12 mouse cellular contexts compared by ENCODE assay signal in the genomic region with DNA sequence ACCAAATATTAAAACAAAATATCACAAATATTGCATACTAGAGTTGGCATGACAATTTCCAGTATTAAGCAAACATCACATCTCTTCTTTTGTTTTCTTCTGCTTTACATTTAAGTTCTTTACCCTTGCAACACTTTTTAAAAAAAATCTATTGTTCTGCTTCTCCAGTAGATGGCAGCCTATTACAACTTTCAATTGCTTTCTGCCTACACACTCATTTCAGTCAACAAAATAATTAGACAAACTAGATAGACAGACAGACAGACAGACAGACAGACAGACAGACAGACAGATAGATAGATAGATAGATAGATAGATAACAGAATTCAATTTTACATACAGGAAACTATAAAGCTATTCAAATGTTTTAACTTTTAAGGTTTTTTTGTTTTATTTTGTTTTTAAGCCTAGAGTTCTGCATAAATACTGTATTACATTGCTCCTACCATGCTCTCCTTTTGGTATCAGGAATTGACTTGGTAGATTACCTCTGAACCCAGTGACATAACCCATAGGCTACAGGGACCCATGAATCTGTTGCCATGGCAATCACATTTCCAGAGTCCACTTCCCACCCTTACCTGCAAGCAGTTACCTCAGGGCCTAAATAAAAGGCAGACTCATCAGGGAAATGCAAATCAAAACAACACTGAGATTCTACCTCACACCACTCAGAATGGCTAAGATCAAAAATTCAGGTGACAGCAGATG. TPM values are rescaled to one million over a fixed set of nuclear protein-coding genes. Genes with fewer than 3 reads are reported as not detected.
DNase-seq lines count a peak whose midpoint lies in the region; ATAC-seq lines count a peak whose summit lies in the region.
"Had no signal": no experiment of that assay in that cellular context is flagged by ENCODE, and none has a peak within 500 bp of the region (broad histone marks: within the 10 kb centered on the region; RNA-seq: fewer than 3 reads in every experiment).

No protein-coding gene starts in this region.

- H3K9ac ChIP-seq in hindbrain, embryonic 11.5 days (ENCODE audit: low read depth, low read length), result no peak overlapping the region
- H3K9ac ChIP-seq in midbrain, embryonic 12.5 days (replicated peaks), result no peak overlapping the region
- H3K9ac ChIP-seq in midbrain, embryonic 16.5 days (ENCODE audit: low read depth, low read length), result no peak overlapping the region
- H3K9ac ChIP-seq: heart, embryonic 15.5 days; limb, embryonic 15.5 days had no signal

- H3K36me3 ChIP-seq in hindbrain, embryonic 11.5 days (ENCODE audit: control insufficient read depth, insufficient read depth, low read length), result no peaks in the 10 kb centered on the region
- H3K36me3 ChIP-seq in hindbrain, embryonic 10.5 days, result no peaks in the 10 kb centered on the region
- no peaks in the 10 kb centered on the region for H3K36me3 ChIP-seq in midbrain, embryonic 12.5 days
- H3K36me3 ChIP-seq in midbrain, embryonic 16.5 days (ENCODE audit: control insufficient read depth, insufficient read depth, low read length), result no peaks in the 10 kb centered on the region
- H3K36me3 ChIP-seq: heart, embryonic 15.5 days; limb, embryonic 15.5 days had no signal

- H3K4me2 ChIP-seq in hindbrain, embryonic 11.5 days (replicated peaks; ENCODE audit: low read depth, low read length), result no peak overlapping the region
- H3K4me2 ChIP-seq in midbrain, embryonic 12.5 days (replicated peaks), result no peak overlapping the region
- no peak overlapping the region for H3K4me2 ChIP-seq in midbrain, embryonic 16.5 days (ENCODE audit: low read length)
- H3K4me2 ChIP-seq: heart, embryonic 15.5 days; limb, embryonic 15.5 days had no signal

- H3K27ac ChIP-seq in hindbrain, embryonic 11.5 days (ENCODE audit: low read depth, low read length), result no peak overlapping the region
- no peak overlapping the region for H3K27ac ChIP-seq in hindbrain, embryonic 10.5 days
- no peak overlapping the region for H3K27ac ChIP-seq in midbrain, embryonic 12.5 days (replicated peaks)
- H3K27ac ChIP-seq in midbrain, embryonic 16.5 days (ENCODE audit: low read length), result no peak overlapping the region
- H3K27ac ChIP-seq: heart, embryonic 15.5 days; limb, embryonic 15.5 days had no signal

- peak; percentile 35 for DNase-seq in hindbrain, embryonic 11.5 days (ENCODE audit: low spot score)
- DNase-seq in hindbrain, embryonic 10.5 days (ENCODE audit: low spot score), result no peak
- peak; percentile 8 for DNase-seq in brain, embryonic 18.5 days (ENCODE audit: low read depth, low spot score)
- DNase-seq in retina, postnatal 1 day, result peak; percentile 61
- no peak for DNase-seq in left cerebral cortex, adult 18-20 months (ENCODE audit: low spot score in 2 of 2)
- DNase-seq in adrenal gland, postnatal 10 days, result no peak
- DNase-seq: cerebellum, adult 11 months; kidney, postnatal 10 days had no signal

- H3K4me1 ChIP-seq in hindbrain, embryonic 11.5 days (replicated peaks; ENCODE audit: control insufficient read depth, insufficient read depth, low read length), result no peaks in the 10 kb centered on the region
- no peaks in the 10 kb centered on the region for H3K4me1 ChIP-seq in hindbrain, embryonic 10.5 days (replicated peaks)
- no peaks in the 10 kb centered on the region for H3K4me1 ChIP-seq in midbrain, embryonic 12.5 days
- H3K4me1 ChIP-seq in midbrain, embryonic 16.5 days (ENCODE audit: control insufficient read depth, insufficient read depth, low read length), result no peaks in the 10 kb centered on the region
- H3K4me1 ChIP-seq: heart, embryonic 15.5 days; limb, embryonic 15.5 days had no signal

- no peaks in the 10 kb centered on the region for H3K9me3 ChIP-seq in hindbrain, embryonic 11.5 days (ENCODE audit: control insufficient read depth, low read length)
- no peaks in the 10 kb centered on the region for H3K9me3 ChIP-seq in hindbrain, embryonic 10.5 days
- no peaks in the 10 kb centered on the region for H3K9me3 ChIP-seq in midbrain, embryonic 12.5 days
- no peaks in the 10 kb centered on the region for H3K9me3 ChIP-seq in midbrain, embryonic 16.5 days (replicated peaks; ENCODE audit: control insufficient read depth, low read length, poor library complexity, severe bottlenecking)
- H3K9me3 ChIP-seq: heart, embryonic 15.5 days; limb, embryonic 15.5 days had no signal

- H3K4me3 ChIP-seq in hindbrain, embryonic 11.5 days (ENCODE audit: low read depth, low read length), result no peak overlapping the region
- H3K4me3 ChIP-seq in hindbrain, embryonic 10.5 days, result no peak overlapping the region
- no peak overlapping the region for H3K4me3 ChIP-seq in midbrain, embryonic 12.5 days
- H3K4me3 ChIP-seq in midbrain, embryonic 16.5 days (ENCODE audit: low read depth, low read length), result no peak overlapping the region
- H3K4me3 ChIP-seq: heart, embryonic 15.5 days; limb, embryonic 15.5 days had no signal

- no peaks in the 10 kb centered on the region for H3K27me3 ChIP-seq in hindbrain, embryonic 11.5 days (ENCODE audit: control insufficient read depth, insufficient read depth, low read length)
- no peaks in the 10 kb centered on the region for H3K27me3 ChIP-seq in hindbrain, embryonic 10.5 days (ENCODE audit: insufficient read depth, poor library complexity, severe bottlenecking)
- no peaks in the 10 kb centered on the region for H3K27me3 ChIP-seq in midbrain, embryonic 12.5 days
- H3K27me3 ChIP-seq in midbrain, embryonic 16.5 days (ENCODE audit: control insufficient read depth, insufficient read depth, low read depth, low read length), result no peaks in the 10 kb centered on the region
- H3K27me3 ChIP-seq: heart, embryonic 15.5 days; limb, embryonic 15.5 days had no signal

- peak; percentile 38; the same call in 1 of the 2 replicates for ATAC-seq in hindbrain, embryonic 11.5 days (ENCODE audit: low FRiP score)
- peak; percentile 47; the same call in 1 of the 2 replicates for ATAC-seq in midbrain, embryonic 12.5 days (ENCODE audit: low FRiP score, low read depth)
- no peak for ATAC-seq in midbrain, embryonic 16.5 days

RNA-seq across cellular contexts. Expression of a gene that starts 26.8 kb away (rescaled TPM):
- polyA plus RNA-seq in hindbrain, embryonic 11.5 days (2014; fragmentation: Nextera tagmentation; extraction: Ambion mirVana), result 4.1 and 5.2 TPM in 2 replicates
- 1.8 and 3.5 TPM in 2 replicates for polyA plus RNA-seq in hindbrain, embryonic 10.5 days (2016; fragmentation: Nextera tagmentation; extraction: Ambion mirVana)
- polyA plus RNA-seq in midbrain, embryonic 12.5 days (2016; fragmentation: Nextera tagmentation; extraction: Ambion mirVana), result 6.0 and 7.9 TPM in 2 replicates
- polyA plus RNA-seq in midbrain, embryonic 16.5 days (2015; fragmentation: Nextera tagmentation; extraction: Ambion mirVana), result 61.7 and 69.8 TPM in 2 replicates
- 10 to 100 TPM; 85.7 to 91.8 TPM for total RNA-seq in left cerebral cortex, adult 18-20 months (2021)
- total RNA-seq in adrenal gland, postnatal 10 days (2021), result 1 to 10 TPM; 6.7 to 7.6 TPM

Comparison
In these comparisons a context has a peak if more than half of its experiments do, and no peak if none do; other contexts are left out.
1. DNase-seq: peak in hindbrain, embryonic 11.5 days (single experiment), brain, embryonic 18.5 days (single experiment) and retina, postnatal 1 day (single experiment); none in hindbrain, embryonic 10.5 days (single experiment), left cerebral cortex, adult 18-20 months (0 of 2) and adrenal gland, postnatal 10 days (single experiment).